Mouse (Mus musculus) T-cell, adult 66 days (primary cell): ENCODE measurements around the gene Zpr1. TPM values are rescaled to one million over a fixed set of nuclear protein-coding genes. Genes with fewer than 3 reads are reported as not detected.

Source experiments
- total RNA-seq, 2 experiments: library from RNA; stranded (reverse); gene quantifications; 3 replicates in 1 of 2; 4 replicates in 1 of 2; pipeline ENCODE4 v1.2.4; 2023

The Zpr1 gene
- total RNA-seq, result 100 to 1,000 TPM; 103 to 105 TPM

DNA sequence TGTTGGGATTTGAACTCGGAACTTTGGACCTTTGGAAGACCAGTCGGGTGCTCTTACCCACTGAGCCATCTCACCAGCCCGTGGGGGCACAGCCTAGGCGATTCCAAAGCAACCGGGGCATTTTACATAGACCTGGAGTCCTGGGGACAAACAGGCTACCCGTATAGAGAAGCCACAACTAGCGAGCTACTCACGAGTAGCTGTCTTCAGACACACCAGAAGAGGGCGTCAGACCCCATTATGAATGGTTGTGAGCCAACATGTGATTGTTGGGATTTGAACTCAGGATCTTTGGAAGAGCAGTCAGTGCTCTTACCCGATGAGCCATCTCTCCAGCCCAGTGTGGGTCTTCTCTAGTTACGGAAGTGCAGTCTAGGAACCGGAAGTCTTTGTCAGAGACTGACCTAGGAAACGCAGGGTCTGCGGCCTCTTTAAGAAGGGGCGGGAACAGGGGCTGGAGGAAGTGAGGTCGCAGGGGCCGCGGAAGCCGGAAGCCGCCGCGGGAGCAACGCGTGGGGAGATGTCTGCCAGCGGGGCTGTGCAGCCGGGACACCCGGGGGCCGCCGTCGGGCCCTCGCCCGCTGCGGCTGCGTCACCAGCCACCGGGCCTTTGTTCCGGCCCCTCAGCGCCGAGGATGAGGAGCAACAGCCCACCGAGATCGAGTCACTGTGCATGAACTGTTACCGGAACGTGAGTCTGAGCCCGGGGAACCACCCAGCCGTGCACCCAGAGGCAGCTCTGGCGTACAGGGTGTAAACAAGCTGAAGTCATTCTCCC lies at the start of gene Zpr1:
TSS of gene Zpr1 (plus strand) at position 388 of the 778 bp plus-strand sequence.

DNA sequence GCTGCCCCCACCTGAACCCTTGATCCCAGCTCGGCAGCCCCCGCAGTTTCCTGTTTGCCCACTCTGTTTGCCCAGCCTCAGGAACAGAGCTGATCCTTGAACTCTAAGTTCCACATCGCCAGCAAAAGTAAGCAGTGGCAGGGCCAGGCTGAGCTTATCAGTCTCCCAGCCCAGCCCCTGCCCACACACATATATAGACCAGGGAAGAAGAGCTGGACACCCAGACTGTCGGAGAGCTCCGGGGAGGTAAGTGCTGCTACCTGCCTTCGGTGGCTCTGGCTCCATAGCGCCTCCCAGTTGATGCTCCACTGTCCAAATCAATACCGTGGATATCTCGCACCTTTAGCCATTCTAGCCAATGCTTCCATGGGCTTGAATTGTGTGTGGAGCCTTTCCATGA lies 44.4 kb upstream of the Zpr1 start, which contains the start of gene Apoa1:
TSS of gene Apoa1 (plus strand) at position 90 of the 400 bp plus-strand sequence.

GRCm38 (mm10) chr9:46235596-46235648 lies 37.4 kb upstream of the Zpr1 start, which contains the start of gene Apoc3:
TSS of gene Apoc3 (minus strand) at chr9:46235636.

DNA sequence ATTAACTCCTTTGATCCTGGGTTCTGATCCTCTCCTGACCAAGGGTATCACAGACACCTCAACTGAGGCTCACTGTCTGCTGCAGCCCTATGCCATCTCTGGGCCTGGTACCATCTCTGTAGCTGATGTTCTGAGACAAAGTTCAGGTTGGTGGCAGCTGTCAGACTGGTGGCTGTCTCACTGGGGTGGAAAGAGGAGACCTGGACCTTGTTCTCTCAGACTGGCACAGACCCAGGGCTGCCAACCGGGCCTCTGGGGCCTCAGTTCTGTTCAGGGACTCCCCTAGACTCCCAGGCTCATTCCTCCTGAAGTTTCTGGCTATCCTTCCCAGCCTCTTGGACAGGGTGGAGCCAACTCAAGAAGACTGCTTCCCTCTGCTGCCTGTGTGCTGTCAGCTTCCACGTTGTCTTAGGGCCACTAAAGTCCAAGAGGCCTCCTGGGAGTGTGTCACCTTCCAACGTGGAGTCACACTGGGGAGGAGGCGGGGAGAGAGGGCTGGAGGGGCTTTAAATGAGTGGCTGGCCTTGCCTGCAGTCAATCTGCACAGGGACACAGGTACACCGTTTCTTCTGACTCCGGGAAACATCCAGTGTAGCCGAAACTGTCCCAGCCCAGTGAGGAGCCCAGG lies 32.2 kb upstream of the Zpr1 start, which contains the start of gene Apoa4:
TSS of gene Apoa4 (plus strand) at position 171 of the 628 bp plus-strand sequence.

GRCm38 (mm10) chr9:46268343-46268873 lies 4.5 kb upstream of the Zpr1 start, which contains the start of gene Apoa5:
TSS of gene Apoa5 (plus strand) at chr9:46268633.

GRCm38 (mm10) chr9:46282631-46283436 lies 10.0 kb downstream of the Zpr1 start, which contains the start of gene Bud13:
TSS of gene Bud13 (plus strand) at chr9:46283008.

GRCm38 (mm10) chr9:46319886-46320285 lies 47.0 kb downstream of the Zpr1 start, which contains the start of gene 4931429L15Rik:
TSS of gene 4931429L15Rik (minus strand) at chr9:46319986.

Other genes starting within 250 kb of the Zpr1 start
- not detected for gene Apoa1, start 44.5 kb upstream of the Zpr1 start, total RNA-seq
- gene Apoc3, start 37.4 kb upstream of the Zpr1 start, total RNA-seq, result not detected
- not detected for gene Apoa4, start 32.4 kb upstream of the Zpr1 start, total RNA-seq
- gene Apoa5, start 4.4 kb upstream of the Zpr1 start, total RNA-seq, result not detected
- gene Bud13, start 9.9 kb downstream of the Zpr1 start, total RNA-seq, result 10 to 100 TPM; 17.3 to 21.1 TPM
- not detected for gene 4931429L15Rik, start 46.9 kb downstream of the Zpr1 start, total RNA-seq